Mouse (Mus musculus): ENCODE data around the gene Adra1b. TPM values are rescaled to one million over a fixed set of nuclear protein-coding genes. Genes with fewer than 3 reads are reported as not detected.

Gene Adra1b
- polyA plus RNA-seq, 1 experiment from 2014 or later: 1.1 TPM

- Histone ChIP-seq H3K9ac (0 out of 2 replicates have a peak overlapping the region, but pooled peaks have one; percentile 29), H3K27ac (no peak overlapping the region)
Observed at GRCm38 (mm10) chr11:43835880-43836740, 64.9 kb downstream of the Adra1b start.

GRCm38 (mm10) chr11:43835456-43835855 lies 65.6 kb downstream of the Adra1b start:
- H3K27ac ChIP-seq: no peak overlapping the region
- peaks cover 7% of the 10 kb centered on the region for H3K4me1 ChIP-seq
- peaks cover 45% of the 10 kb centered on the region for H3K27me3 ChIP-seq
- no peak overlapping the region for H3K9ac ChIP-seq
- H3K4me2 ChIP-seq: 0 out of 2 replicates have a peak overlapping the region, but pooled peaks have one; percentile 82
- no peaks in the 10 kb centered on the region for H3K9me3 ChIP-seq
- peak overlapping the region; percentile 51; the same call in 1 of the 2 replicates for H3K4me3 ChIP-seq
- WGBS: 96% methylated on average over 15 of the region's 15 CpGs
- ATAC-seq (ENCODE audit: insufficient number of reproducible peaks, low FRiP score, low TSS enrichment, low read depth): no peak
- H3K36me3 ChIP-seq: no peaks in the 10 kb centered on the region

More at GRCm38 (mm10) chr11:43835880-43836740, 64.9 kb downstream of the Adra1b start:
- Histone ChIP-seq H3K4me2 (peak overlapping the region; percentile 82), H3K4me3 (peak overlapping the region; percentile 51), H3K27me3 (peaks cover 45% of the 10 kb centered on the region), H3K4me1 (peaks cover 7% of the 10 kb centered on the region), H3K36me3 (no peaks in the 10 kb centered on the region), H3K9me3 (no peaks in the 10 kb centered on the region)
- 6% methylated on average over 64 of the region's 68 CpGs for WGBS
- ATAC-seq (ENCODE audit: insufficient number of reproducible peaks, low FRiP score, low TSS enrichment, low read depth): peak; percentile 87

GRCm38 (mm10) chr11:43834531-43834930 lies 66.5 kb downstream of the Adra1b start:
- H3K4me3 ChIP-seq: no peak overlapping the region
- ATAC-seq (ENCODE audit: insufficient number of reproducible peaks, low FRiP score, low TSS enrichment, low read depth): no peak
- H3K4me2 ChIP-seq: no peak overlapping the region
- H3K9me3 ChIP-seq: no peaks in the 10 kb centered on the region
- H3K27me3 ChIP-seq: peaks cover 42% of the 10 kb centered on the region
- peaks cover 7% of the 10 kb centered on the region for H3K4me1 ChIP-seq
- no peak overlapping the region for H3K27ac ChIP-seq
- no peak overlapping the region for H3K9ac ChIP-seq
- 69% methylated on average over 11 of the region's 11 CpGs for WGBS
- H3K36me3 ChIP-seq: no peaks in the 10 kb centered on the region

- peaks cover 4% of the 10 kb centered on the region for H3K4me1 ChIP-seq
- WGBS: 69% methylated on average over 4 of the region's 4 CpGs
- no peaks in the 10 kb centered on the region for H3K9me3 ChIP-seq
- H3K4me2 ChIP-seq: no peak overlapping the region
- H3K4me3 ChIP-seq: no peak overlapping the region
- no peaks in the 10 kb centered on the region for H3K36me3 ChIP-seq
- peaks cover 32% of the 10 kb centered on the region for H3K27me3 ChIP-seq
- no peak for ATAC-seq (ENCODE audit: insufficient number of reproducible peaks, low FRiP score, low TSS enrichment, low read depth)
- H3K27ac ChIP-seq: no peak overlapping the region
- H3K9ac ChIP-seq: no peak overlapping the region
Observed at GRCm38 (mm10) chr11:43831530-43831929, 69.5 kb downstream of the Adra1b start.

GRCm38 (mm10) chr11:43826769-43827168 lies 74.2 kb downstream of the Adra1b start:
- H3K36me3 ChIP-seq: no peaks in the 10 kb centered on the region
- no peak overlapping the region for H3K4me3 ChIP-seq
- no peaks in the 10 kb centered on the region for H3K4me1 ChIP-seq
- H3K27me3 ChIP-seq: 0 out of 2 replicates have a peak, but pooled peaks cover 1% of the 10 kb centered on the region
- no peak overlapping the region for H3K9ac ChIP-seq
- no peak for ATAC-seq (ENCODE audit: insufficient number of reproducible peaks, low FRiP score, low TSS enrichment, low read depth)
- H3K27ac ChIP-seq: no peak overlapping the region
- 91% methylated on average over 4 of the region's 4 CpGs for WGBS
- no peak overlapping the region for H3K4me2 ChIP-seq
- no peaks in the 10 kb centered on the region for H3K9me3 ChIP-seq

- WGBS: 63% methylated on average over 5 of the region's 5 CpGs
- no peaks in the 10 kb centered on the region for H3K4me1 ChIP-seq
- no peak for ATAC-seq (ENCODE audit: insufficient number of reproducible peaks, low FRiP score, low TSS enrichment, low read depth)
Observed at GRCm38 (mm10) chr11:43823349-43823748, 77.7 kb downstream of the Adra1b start.

GRCm38 (mm10) chr11:43820552-43821460 lies 80.2 kb downstream of the Adra1b start:
- Histone ChIP-seq H3K4me2 (no peak overlapping the region), H3K27me3 (0 out of 2 replicates have a peak, but pooled peaks cover 4% of the 10 kb centered on the region), H3K36me3 (no peaks in the 10 kb centered on the region), H3K4me3 (no peak overlapping the region), H3K9ac (no peak overlapping the region), H3K4me1 (no peaks in the 10 kb centered on the region), H3K27ac (no peak overlapping the region), H3K9me3 (no peaks in the 10 kb centered on the region)
- no peak for ATAC-seq (ENCODE audit: insufficient number of reproducible peaks, low FRiP score, low TSS enrichment, low read depth)
- WGBS: 75% methylated on average over 11 of the region's 11 CpGs

More at GRCm38 (mm10) chr11:43823349-43823748, 77.7 kb downstream of the Adra1b start:
- no peak overlapping the region for H3K4me2 ChIP-seq
- H3K27ac ChIP-seq: no peak overlapping the region
- no peak overlapping the region for H3K4me3 ChIP-seq
- no peaks in the 10 kb centered on the region for H3K36me3 ChIP-seq
- no peak overlapping the region for H3K9ac ChIP-seq
- no peaks in the 10 kb centered on the region for H3K27me3 ChIP-seq
- no peaks in the 10 kb centered on the region for H3K9me3 ChIP-seq

GRCm38 (mm10) chr11:43817368-43817923 lies 83.6 kb downstream of the Adra1b start:
- H3K9ac ChIP-seq: no peak overlapping the region
- H3K36me3 ChIP-seq: no peaks in the 10 kb centered on the region
- H3K27me3 ChIP-seq: 0 out of 2 replicates have a peak, but pooled peaks cover 4% of the 10 kb centered on the region
- no peak for ATAC-seq (ENCODE audit: insufficient number of reproducible peaks, low FRiP score, low TSS enrichment, low read depth)
- no peaks in the 10 kb centered on the region for H3K9me3 ChIP-seq
- no peak overlapping the region for H3K27ac ChIP-seq
- 65% methylated on average over 9 of the region's 9 CpGs for WGBS
- no peak overlapping the region for H3K4me3 ChIP-seq
- H3K4me2 ChIP-seq: no peak overlapping the region
- no peaks in the 10 kb centered on the region for H3K4me1 ChIP-seq

- Histone ChIP-seq H3K9me3 (no peaks in the 10 kb centered on the region), H3K4me2 (no peak overlapping the region), H3K4me1 (no peaks in the 10 kb centered on the region), H3K27ac (no peak overlapping the region), H3K27me3 (0 out of 2 replicates have a peak, but pooled peaks cover 4% of the 10 kb centered on the region), H3K9ac (no peak overlapping the region), H3K4me3 (no peak overlapping the region), H3K36me3 (no peaks in the 10 kb centered on the region)
- ATAC-seq (ENCODE audit: insufficient number of reproducible peaks, low FRiP score, low TSS enrichment, low read depth): no peak
- WGBS: 72% methylated on average over 5 of the region's 5 CpGs
Observed at GRCm38 (mm10) chr11:43812535-43812934, 88.5 kb downstream of the Adra1b start.

GRCm38 (mm10) chr11:43807732-43808131 lies 93.3 kb downstream of the Adra1b start:
- H3K36me3 ChIP-seq: no peaks in the 10 kb centered on the region
- no peak overlapping the region for H3K27ac ChIP-seq
- H3K4me3 ChIP-seq: no peak overlapping the region
- H3K4me2 ChIP-seq: no peak overlapping the region
- H3K27me3 ChIP-seq: no peaks in the 10 kb centered on the region
- no peak for ATAC-seq (ENCODE audit: insufficient number of reproducible peaks, low FRiP score, low TSS enrichment, low read depth)
- no peak overlapping the region for H3K9ac ChIP-seq
- 51% methylated on average over 5 of the region's 5 CpGs for WGBS
- no peaks in the 10 kb centered on the region for H3K9me3 ChIP-seq
- H3K4me1 ChIP-seq: no peaks in the 10 kb centered on the region

GRCm38 (mm10) chr11:43795992-43796391 lies 105.0 kb downstream of the Adra1b start:
- no peak for ATAC-seq (ENCODE audit: insufficient number of reproducible peaks, low FRiP score, low TSS enrichment, low read depth)
- WGBS: 36% methylated on average over 8 of the region's 8 CpGs

More at GRCm38 (mm10) chr11:43795992-43796391, 105.0 kb downstream of the Adra1b start:
- H3K4me3 ChIP-seq: no peak overlapping the region
- H3K27me3 ChIP-seq: no peaks in the 10 kb centered on the region
- no peak overlapping the region for H3K27ac ChIP-seq
- H3K36me3 ChIP-seq: no peaks in the 10 kb centered on the region
- H3K4me2 ChIP-seq: no peak overlapping the region
- H3K9me3 ChIP-seq: no peaks in the 10 kb centered on the region
- no peaks in the 10 kb centered on the region for H3K4me1 ChIP-seq
- H3K9ac ChIP-seq: no peak overlapping the region

Data from limb, embryonic 15.5 days (tissue).